Mouse (Mus musculus) kidney, embryonic 15.5 days (tissue): ENCODE measurements around the gene Inpp5k. TPM values are rescaled to one million over a fixed set of nuclear protein-coding genes. Genes with fewer than 3 reads are reported as not detected.
"Not testable (repeated sequence)": the region's sequence is repeated elsewhere in the genome, so short reads cannot be mapped to it uniquely, and the experiment has no call there.

Experiments
- ATAC-seq: fragments of 200-750 bp; cut with Nextera tagmentation; replicated peaks from 2 replicates; pipeline ENCODE4 v1.8.0; 2017; ENCODE audit warnings: moderate TSS enrichment; ENCODE audit not compliant: low FRiP score
- H3K27ac ChIP-seq: fragments of 300-500 bp; sonication (generic); 2 replicates; pipeline ENCODE4 v1.5.1; 2015; ENCODE audit warnings: mild to moderate bottlenecking, inconsistent platforms
- H3K27me3 ChIP-seq: fragments of 300-500 bp; sonication (generic); 2 replicates; pipeline ENCODE4 v1.6.1; 2015; ENCODE audit warnings: inconsistent platforms
- H3K36me3 ChIP-seq: fragments of 300-500 bp; sonication (generic); 2 replicates; pipeline ENCODE4 v1.6.1; 2015; ENCODE audit warnings: inconsistent platforms
- H3K4me1 ChIP-seq: fragments of 300-500 bp; sonication (generic); 2 replicates; pipeline ENCODE4 v1.6.1; 2015; ENCODE audit warnings: inconsistent platforms
- H3K4me2 ChIP-seq: fragments of 300-500 bp; sonication (generic); 2 replicates; pipeline ENCODE4 v1.6.1; 2015; ENCODE audit warnings: moderate library complexity, mild to moderate bottlenecking, inconsistent platforms
- H3K4me3 ChIP-seq: fragments of 300-500 bp; sonication (generic); replicated peaks from 2 replicates; pipeline ENCODE4 v1.5.1; 2015; ENCODE audit warnings: mild to moderate bottlenecking, inconsistent platforms
- H3K9ac ChIP-seq: fragments of 300-500 bp; sonication (generic); 2 replicates; pipeline ENCODE4 v1.6.1; 2015; ENCODE audit warnings: mild to moderate bottlenecking, inconsistent platforms
- H3K9me3 ChIP-seq: fragments of 300-500 bp; sonication (generic); replicated peaks from 2 replicates; pipeline ENCODE4 v1.6.1; 2016; ENCODE audit warnings: inconsistent platforms
- WGBS: fragments of 180-500 bp; shearing (Covaris S2); methylation state at CpG from one replicate; pipeline ENCODE4 v1.1.7; 2015; ENCODE audit warnings: mixed read lengths; 5-methylcytosine and 5-hydroxymethylcytosine counted together
- polyA plus RNA-seq: library from polyadenylated mRNA; unstranded; fragments of >200 nt; fragmentation: Nextera tagmentation; extraction: Ambion mirVana; gene quantifications from 2 replicates; pipeline ENCODE4 v1.2.1, GENCODE M21; 2015

Inpp5k gene
- polyA plus RNA-seq, 1 experiment from 2014 or later, result 28.7 TPM

DNA sequence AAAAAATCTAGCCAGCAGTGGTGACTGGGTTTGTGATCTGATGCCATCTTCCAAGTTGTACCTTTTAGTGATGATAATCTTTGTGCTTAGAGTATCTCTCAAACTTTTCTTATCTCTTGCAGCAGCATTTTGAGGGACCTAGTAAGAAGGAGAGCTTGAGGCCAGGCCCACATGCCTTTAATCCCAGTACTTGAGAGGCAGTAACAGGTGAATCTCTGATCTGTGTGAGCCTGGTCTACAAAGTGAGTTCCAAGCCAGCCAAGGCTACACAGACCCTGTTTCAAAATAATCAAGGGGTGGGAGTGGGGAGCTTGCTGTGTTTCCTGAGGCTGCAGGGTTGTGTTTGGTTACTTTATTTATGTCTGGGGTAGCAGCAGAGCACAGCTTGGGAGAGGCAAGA, 60.3 kb downstream of the Inpp5k start:
- H3K27ac ChIP-seq, result no peak overlapping the region
- H3K9me3 ChIP-seq, result no peaks in the 10 kb centered on the region
- H3K4me2 ChIP-seq, result no peak overlapping the region
- H3K27me3 ChIP-seq, result no peaks in the 10 kb centered on the region
- no peak for ATAC-seq
- H3K4me3 ChIP-seq, result no peak overlapping the region
- peaks cover 8% of the 10 kb centered on the region for H3K4me1 ChIP-seq
- H3K9ac ChIP-seq, result no peak overlapping the region
- H3K36me3 ChIP-seq, result peaks cover 62% of the 10 kb centered on the region

DNA sequence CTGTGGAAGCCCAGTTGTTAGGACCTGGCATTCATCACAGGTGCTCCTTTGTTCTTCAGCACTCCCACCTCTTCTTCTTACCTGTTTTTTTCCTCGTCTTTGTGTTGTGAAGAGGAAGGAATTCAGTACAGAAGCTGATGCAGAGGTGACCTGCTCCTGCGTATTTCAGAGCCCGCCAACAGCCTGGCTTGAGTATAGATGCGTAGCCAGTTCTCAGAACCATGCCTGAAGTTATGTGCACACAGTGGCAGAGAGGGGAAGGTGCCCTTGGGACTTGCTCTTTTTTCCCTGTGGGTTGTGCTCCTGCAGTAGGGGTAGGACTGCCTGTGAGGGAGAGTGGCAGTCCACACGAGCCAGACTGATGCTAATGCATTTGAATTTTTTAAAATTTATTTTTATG, 62.8 kb downstream of the Inpp5k start:
- Histone ChIP-seq H3K4me1 (no peaks in the 10 kb centered on the region), H3K9me3 (no peaks in the 10 kb centered on the region), H3K9ac (no peak overlapping the region), H3K4me2 (no peak overlapping the region), H3K4me3 (no peak overlapping the region), H3K27me3 (no peaks in the 10 kb centered on the region), H3K36me3 (peaks cover 85% of the 10 kb centered on the region), H3K27ac (no peak overlapping the region)
- WGBS, result 89% methylated on average over 5 of the region's 5 CpGs
- no peak for ATAC-seq

DNA sequence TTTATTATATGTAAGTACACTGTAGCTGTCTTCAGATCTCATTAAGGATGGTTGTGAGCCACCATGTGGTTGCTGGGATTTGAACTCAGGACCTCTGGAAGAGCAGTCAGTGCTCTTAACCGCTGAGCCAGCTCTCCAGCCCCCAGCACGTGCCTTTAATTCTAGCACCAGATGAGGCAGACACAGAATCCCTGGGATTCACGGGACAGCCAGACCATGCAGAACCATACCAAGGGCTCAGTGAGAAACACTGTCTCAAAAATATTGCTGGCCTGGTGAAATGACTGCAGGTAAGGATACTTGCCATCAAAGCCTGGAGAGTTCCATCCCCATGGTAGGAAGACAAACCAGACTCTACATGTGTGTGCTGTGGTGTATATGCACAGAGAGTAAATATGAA, 66.7 kb downstream of the Inpp5k start:
- H3K4me1 ChIP-seq, H3K9ac ChIP-seq, H3K27ac ChIP-seq, H3K4me2 ChIP-seq, ATAC-seq, H3K27me3 ChIP-seq, H3K9me3 ChIP-seq, H3K4me3 ChIP-seq: not testable (repeated sequence)
- peaks cover 89% of the 10 kb centered on the region for H3K36me3 ChIP-seq
- 86% methylated on average over 3 of the region's 3 CpGs for WGBS

Other genes with a start within 250 kb of the Inpp5k start
- 129 and 140 TPM in 2 replicates for gene Serpinf1, start 208.3 kb upstream of the Inpp5k start, polyA plus RNA-seq
- 35.4 and 47.2 TPM in 2 replicates for gene Serpinf2, start 191.4 kb upstream of the Inpp5k start, polyA plus RNA-seq
- 5.0 and 6.2 TPM in 2 replicates for gene Wdr81, start 176.3 kb upstream of the Inpp5k start, polyA plus RNA-seq
- gene Tlcd2, start 169.3 kb upstream of the Inpp5k start, polyA plus RNA-seq, result 22.6 and 24.5 TPM in 2 replicates
- 54.6 and 61.7 TPM in 2 replicates for gene Prpf8, start 144.2 kb upstream of the Inpp5k start, polyA plus RNA-seq
- 1.3 TPM in 2 replicates for gene Rilp, start 120.9 kb upstream of the Inpp5k start, polyA plus RNA-seq
- gene Scarf1, start 117.4 kb upstream of the Inpp5k start, polyA plus RNA-seq, result 15.0 and 15.4 TPM in 2 replicates
- 7.5 and 8.0 TPM in 2 replicates for gene Slc43a2, start 99.3 kb upstream of the Inpp5k start, polyA plus RNA-seq
- 77.6 and 83.5 TPM in 2 replicates for gene Pitpna, start 42.9 kb upstream of the Inpp5k start, polyA plus RNA-seq
- gene Myo1c, start 19.5 kb downstream of the Inpp5k start, polyA plus RNA-seq, result 59.8 and 67.6 TPM in 2 replicates
- gene Crk, start 48.3 kb downstream of the Inpp5k start, polyA plus RNA-seq, result 119 and 131 TPM in 2 replicates
- gene Ywhae, start 101.9 kb downstream of the Inpp5k start, polyA plus RNA-seq, result 963 and 1,014 TPM in 2 replicates
- 1.0 and 1.4 TPM in 2 replicates for gene Doc2b, start 165.1 kb downstream of the Inpp5k start, polyA plus RNA-seq